Mouse (Mus musculus) embryonic stem cell, embryonic (primary cell): ENCODE measurements around the gene Tsc22d1.

Experiments
- CTCF ChIA-PET, 4 experiments: fragments of 300-600 bp in 2 of 4; fragments of 350-600 bp in 2 of 4; sonication (Branson Sonifier 250); formaldehyde crosslinking; loops; one replicate each; lab custom pipeline; 2022; ENCODE audit warnings: inconsistent platforms in 2 of 4; lab: Charles Lee
- POLR2A ChIA-PET, 4 experiments: fragments of 300-600 bp in 2 of 4; fragments of 350-600 bp in 2 of 4; sonication (Branson Sonifier 250); formaldehyde crosslinking; loops; one replicate each; lab custom pipeline; 2022; ENCODE audit warnings: antibody characterized with exemption in 4 of 4, inconsistent platforms in 1 of 4; lab: Charles Lee

The Tsc22d1 gene

GRCm38 (mm10) chr14:76514050-76514585 is 99.4 kb downstream of the Tsc22d1 start:
- ChIA-PET POLR2A (interaction anchor here (0.6 to 23.7 kb wide), 46 partner anchors 7 to 494 kb away, joined by 3 to 810 read pairs (median 7); partner anchors contain the start of gene Serp2 (in 2 of the 4)), CTCF (no interaction called here)

- ChIA-PET CTCF (interaction anchor here in 2 of 4 experiments (0.9 to 1.4 kb wide), 3 partner anchors 11 to 49 kb away, joined by 3 to 5 read pairs (median 5); no protein-coding TSS in a partner anchor), POLR2A (interaction anchor here (0.6 to 23.7 kb wide), 89 partner anchors 9 to 493 kb away, joined by 3 to 810 read pairs (median 5); partner anchors contain the start of genes Tsc22d1 (in 2 of the 4) and Serp2 (in 1 of the 4))
These were observed 100.9 kb downstream of the Tsc22d1 start for GRCm38 (mm10) chr14:76515620-76516019.

GRCm38 (mm10) chr14:76518217-76518616 is 103.5 kb downstream of the Tsc22d1 start:
- CTCF ChIA-PET, result interaction anchor here in 3 of 4 experiments (0.5 to 1.3 kb wide), 3 partner anchors 11 to 623 kb away, joined by 3 to 6 read pairs (median 4); no protein-coding TSS in a partner anchor
- POLR2A ChIA-PET, result interaction anchor here (0.8 to 23.7 kb wide), 42 partner anchors 10 to 683 kb away, joined by 3 to 810 read pairs (median 5); partner anchors contain the start of gene Tsc22d1 (in 1 of the 4)

GRCm38 (mm10) chr14:76520606-76521005 is 105.8 kb downstream of the Tsc22d1 start:
- POLR2A ChIA-PET, result interaction anchor here in 3 of 4 experiments (0.6 to 23.7 kb wide), 22 partner anchors 8 to 220 kb away, joined by 3 to 810 read pairs (median 7); no protein-coding TSS in a partner anchor

GRCm38 (mm10) chr14:76521308-76521707 is 106.5 kb downstream of the Tsc22d1 start:
- ChIA-PET CTCF (no interaction called here), POLR2A (interaction anchor here in 3 of 4 experiments (0.8 to 23.7 kb wide), 25 partner anchors 4 to 249 kb away, joined by 3 to 810 read pairs (median 5); no protein-coding TSS in a partner anchor)

More at GRCm38 (mm10) chr14:76520606-76521005, 105.8 kb downstream of the Tsc22d1 start:
- CTCF ChIA-PET, result interaction anchor here in 2 of 4 experiments (0.6 to 1.3 kb wide), 2 partner anchors 20 to 41 kb away, joined by 3 to 5 read pairs; no protein-coding TSS in a partner anchor

- ChIA-PET POLR2A (interaction anchor here in 2 of 4 experiments (0.5 to 23.7 kb wide), 10 partner anchors 5 to 277 kb away, joined by 3 to 810 read pairs (median 104); no protein-coding TSS in a partner anchor), CTCF (no interaction called here)
These were observed 108.6 kb downstream of the Tsc22d1 start for GRCm38 (mm10) chr14:76523344-76523743.

GRCm38 (mm10) chr14:76526467-76526866 is 111.7 kb downstream of the Tsc22d1 start:
- CTCF ChIA-PET, result no interaction called here
- POLR2A ChIA-PET, result interaction anchor here in 3 of 4 experiments (1.3 to 23.7 kb wide), 13 partner anchors 8 to 104 kb away, joined by 3 to 810 read pairs (median 19); partner anchors contain the start of gene Serp2 (in 1 of the 3)

- POLR2A ChIA-PET, result interaction anchor here (0.6 to 23.7 kb wide), 43 partner anchors 9 to 1265 kb away, joined by 3 to 810 read pairs (median 4); partner anchors contain the start of gene Serp2 (in 2 of the 4)
These were observed 112.4 kb downstream of the Tsc22d1 start for GRCm38 (mm10) chr14:76527030-76527719.

GRCm38 (mm10) chr14:76527758-76528313 is 113.1 kb downstream of the Tsc22d1 start:
- ChIA-PET POLR2A (interaction anchor here (0.6 to 23.7 kb wide), 57 partner anchors 9 to 1264 kb away, joined by 3 to 810 read pairs (median 4); partner anchors contain the start of genes Serp2 (in 2 of the 4) and Tsc22d1 (in 1 of the 4)), CTCF (interaction anchor here in 2 of 4 experiments (0.5 to 0.7 kb wide), 3 partner anchors 69 to 406 kb away, joined by 3 to 7 read pairs (median 4); no protein-coding TSS in a partner anchor)

More at GRCm38 (mm10) chr14:76527030-76527719, 112.4 kb downstream of the Tsc22d1 start:
- CTCF ChIA-PET, result interaction anchor here in 2 of 4 experiments (0.5 to 0.7 kb wide), 2 partner anchors 212 to 405 kb away, joined by 3 to 7 read pairs; no protein-coding TSS in a partner anchor

GRCm38 (mm10) chr14:76528641-76529040 is 113.9 kb downstream of the Tsc22d1 start:
- CTCF ChIA-PET, result no interaction called here
- POLR2A ChIA-PET, result interaction anchor here (0.6 to 23.7 kb wide), 26 partner anchors 10 to 211 kb away, joined by 3 to 810 read pairs (median 5); partner anchors contain the start of gene Serp2 (in 2 of the 4)

GRCm38 (mm10) chr14:76531027-76531660 is 116.4 kb downstream of the Tsc22d1 start:
- ChIA-PET POLR2A (interaction anchor here in 3 of 4 experiments (0.5 to 23.7 kb wide), 22 partner anchors 9 to 424 kb away, joined by 3 to 810 read pairs (median 6); partner anchors contain the start of gene Serp2 (in 1 of the 3)), CTCF (interaction anchor here in 1 of 4 experiments (0.5 to 0.7 kb wide), 2 partner anchors 100 to 210 kb away, joined by 3 read pairs; no protein-coding TSS in a partner anchor)

- ChIA-PET CTCF (interaction anchor here in 3 of 4 experiments (0.5 to 1.1 kb wide), 5 partner anchors 33 to 376 kb away, joined by 3 to 6 read pairs (median 3); no protein-coding TSS in a partner anchor), POLR2A (interaction anchor here (0.5 to 23.7 kb wide), 61 partner anchors 8 to 305 kb away, joined by 3 to 810 read pairs (median 4); partner anchors contain the start of gene Serp2 (in 2 of the 4))
These were observed 117.8 kb downstream of the Tsc22d1 start for GRCm38 (mm10) chr14:76532257-76533169.

- POLR2A ChIA-PET, result interaction anchor here (0.5 to 23.7 kb wide), 52 partner anchors 8 to 305 kb away, joined by 3 to 810 read pairs (median 4); partner anchors contain the start of gene Serp2 (in 2 of the 4)
These were observed 118.5 kb downstream of the Tsc22d1 start for GRCm38 (mm10) chr14:76533170-76533815.

GRCm38 (mm10) chr14:76535096-76535495 is 120.3 kb downstream of the Tsc22d1 start:
- POLR2A ChIA-PET, result interaction anchor here in 3 of 4 experiments (0.5 to 23.7 kb wide), 13 partner anchors 13 to 120 kb away, joined by 3 to 810 read pairs (median 15); partner anchors contain the start of gene Tsc22d1 (in 1 of the 3)
- CTCF ChIA-PET, result no interaction called here

More at GRCm38 (mm10) chr14:76533170-76533815, 118.5 kb downstream of the Tsc22d1 start:
- CTCF ChIA-PET, result interaction anchor here in 3 of 4 experiments (0.6 to 1.1 kb wide), 5 partner anchors 54 to 375 kb away, joined by 3 to 6 read pairs (median 3); no protein-coding TSS in a partner anchor

GRCm38 (mm10) chr14:76536921-76537320 is 122.2 kb downstream of the Tsc22d1 start:
- CTCF ChIA-PET, result no interaction called here

More at GRCm38 (mm10) chr14:76536921-76537320, 122.2 kb downstream of the Tsc22d1 start:
- POLR2A ChIA-PET, result interaction anchor here in 3 of 4 experiments (0.5 to 5.2 kb wide), 8 partner anchors 9 to 33 kb away, joined by 3 to 44 read pairs (median 4); no protein-coding TSS in a partner anchor
